ENCODE assay signal across 10 mouse cellular contexts in genomic region chr8:119224547-119224946, GRCm38 (mm10).
DNase-seq lines count a peak whose midpoint lies in the region; ATAC-seq and TF ChIP-seq lines count a peak whose summit lies in the region.
"Had no signal": no experiment of that assay in that cellular context is flagged by ENCODE, and none has a peak within 500 bp of the region (broad histone marks: within the 10 kb centered on the region; RNA-seq: fewer than 3 reads in every experiment).

No protein-coding gene starts in this region.

- H3K4me2 ChIP-seq in lung, postnatal 0 days (replicated peaks; ENCODE audit: low read depth, low read length), result no peak overlapping the region
- H3K4me2 ChIP-seq: embryonic facial prominence, embryonic 13.5 days; limb, embryonic 15.5 days had no signal

- no peak for TF ChIP-seq POLR2A in spleen, adult 2 months (IDR thresholded peaks at IDR 0.05; ENCODE audit: low read depth, low read length)

- 0% methylated on average over 1 of the region's 1 CpGs for WGBS in spleen, adult 2 months
- WGBS in lung, postnatal 0 days, result 0% methylated on average over 1 of the region's 1 CpGs

- no peak overlapping the region for H3K9ac ChIP-seq in lung, postnatal 0 days (replicated peaks; ENCODE audit: low read depth)
- H3K9ac ChIP-seq: embryonic facial prominence, embryonic 13.5 days; limb, embryonic 15.5 days had no signal

- no peaks in the 10 kb centered on the region for H3K9me3 ChIP-seq in lung, postnatal 0 days (ENCODE audit: low read length)
- H3K9me3 ChIP-seq: embryonic facial prominence, embryonic 13.5 days; limb, embryonic 15.5 days had no signal

- DNase-seq in heart, adult 8-10 months (ENCODE audit: low spot score), result peak; percentile 51
- DNase-seq in heart, adult 11 months, result no peak
- no peak for DNase-seq in spleen, adult 2 months (ENCODE audit: low read depth in 1 of 2, low spot score in 2 of 2)
- DNase-seq in spleen, adult 12 weeks (ENCODE audit: low spot score), result no peak
- peak; percentile 38 to 63 for DNase-seq in adrenal gland, postnatal 36 days
- DNase-seq in gastrocnemius, adult 8-10 months (ENCODE audit: low spot score in 2 of 2), result peak; percentile 31 to 47
- DNase-seq in lung, postnatal 0 days (ENCODE audit: low spot score), result peak; percentile 25

- H3K27me3 ChIP-seq in spleen, adult 2 months (ENCODE audit: control insufficient read depth, insufficient read depth, low read length), result no peaks in the 10 kb centered on the region
- H3K27me3 ChIP-seq in lung, postnatal 0 days (replicated peaks; ENCODE audit: insufficient read depth, low read length), result no peaks in the 10 kb centered on the region
- H3K27me3 ChIP-seq: embryonic facial prominence, embryonic 13.5 days; limb, embryonic 15.5 days had no signal

- no peak overlapping the region for H3K4me3 ChIP-seq in spleen, adult 2 months (ENCODE audit: extremely low read depth, insufficient read depth, insufficient read length)
- no peak overlapping the region for H3K4me3 ChIP-seq in lung, postnatal 0 days (ENCODE audit: low read depth, low read length)
- H3K4me3 ChIP-seq: embryonic facial prominence, embryonic 13.5 days; limb, embryonic 15.5 days had no signal

- no peaks in the 10 kb centered on the region for H3K36me3 ChIP-seq in spleen, adult 2 months (ENCODE audit: control insufficient read depth, insufficient read depth, low read length)
- H3K36me3 ChIP-seq in lung, postnatal 0 days (ENCODE audit: insufficient read depth, low read length), result no peaks in the 10 kb centered on the region
- H3K36me3 ChIP-seq: embryonic facial prominence, embryonic 13.5 days; limb, embryonic 15.5 days had no signal

- H3K4me1 ChIP-seq in spleen, adult 2 months (ENCODE audit: control insufficient read depth, insufficient read depth, insufficient read length), result no peaks in the 10 kb centered on the region
- no peaks in the 10 kb centered on the region for H3K4me1 ChIP-seq in lung, postnatal 0 days (ENCODE audit: insufficient read depth, low read depth, low read length)
- H3K4me1 ChIP-seq: embryonic facial prominence, embryonic 13.5 days; limb, embryonic 15.5 days had no signal

- TF ChIP-seq EP300 in lung, postnatal 0 days (IDR thresholded peaks at IDR 0.05), result no peak

- no peak overlapping the region for H3K27ac ChIP-seq in spleen, adult 2 months (ENCODE audit: insufficient read depth, low read length)
- no peak overlapping the region for H3K27ac ChIP-seq in lung, postnatal 0 days (ENCODE audit: low read length)
- H3K27ac ChIP-seq: embryonic facial prominence, embryonic 13.5 days; limb, embryonic 15.5 days had no signal

- no peak for ATAC-seq in lung, postnatal 0 days
- no peak for ATAC-seq in megakaryocyte, adult 5-6 weeks (ENCODE audit: poor library complexity, severe bottlenecking)

- TF ChIP-seq CTCF in spleen, adult 2 months (IDR thresholded peaks at IDR 0.05; ENCODE audit: extremely low read depth, insufficient read depth, insufficient read length, insufficient replicate concordance), result peak; percentile 14; the same call in 1 of the 2 replicates
- TF ChIP-seq CTCF in lung, postnatal 0 days (IDR thresholded peaks at IDR 0.05), result peak; percentile 74

Comparison
In these comparisons a context has a peak if more than half of its experiments do, and no peak if none do; other contexts are left out.
1. DNase-seq: peak in heart, adult 8-10 months (single experiment), adrenal gland, postnatal 36 days (2 of 2), gastrocnemius, adult 8-10 months (2 of 2) and lung, postnatal 0 days (single experiment); none in heart, adult 11 months (single experiment), spleen, adult 2 months (0 of 2) and spleen, adult 12 weeks (single experiment).